Mouse (Mus musculus) urinary bladder, postnatal 14 days (tissue): ENCODE measurements at regions not wholly inside any gene's neighbourhood (a gene's known extent, or its start where the extent isn't known, plus 50 kb on each side); places are given as distances from the start of the nearest gene placed in this dataset.
A peak's percentile ranks its signal among the peaks of the same experiment; 100 is the strongest.

Experiments
- DNase-seq: peaks from one replicate; pipeline ENCODE4 v3.0.0; 2021; ENCODE audit warnings: low spot score

DNA sequence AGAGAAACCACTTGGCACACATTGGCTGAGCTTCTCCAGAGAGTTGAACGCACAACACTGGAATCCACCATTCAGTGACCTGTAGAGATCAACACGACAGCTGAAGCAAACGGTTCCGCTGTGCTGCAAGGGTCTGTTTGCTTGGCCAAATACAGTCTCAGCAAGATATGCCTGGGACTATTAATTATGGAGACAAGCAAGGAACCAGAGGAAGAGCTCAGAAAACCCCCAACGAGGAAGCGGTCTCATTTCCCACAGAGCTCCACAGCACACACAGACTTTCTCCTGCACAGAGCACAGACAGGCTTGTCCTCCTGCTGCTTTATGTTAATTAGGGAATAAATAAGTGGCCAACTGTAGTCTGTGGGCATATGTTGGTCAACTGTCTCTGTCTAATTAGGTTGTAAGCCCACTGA, 223.4 kb upstream of the Tacr3 start:
- DNase-seq, result no peak

- DNase-seq, result no peak
Observed at GRCm38 (mm10) chr3:134610244-134610643, 218.6 kb upstream of the Tacr3 start.

DNA sequence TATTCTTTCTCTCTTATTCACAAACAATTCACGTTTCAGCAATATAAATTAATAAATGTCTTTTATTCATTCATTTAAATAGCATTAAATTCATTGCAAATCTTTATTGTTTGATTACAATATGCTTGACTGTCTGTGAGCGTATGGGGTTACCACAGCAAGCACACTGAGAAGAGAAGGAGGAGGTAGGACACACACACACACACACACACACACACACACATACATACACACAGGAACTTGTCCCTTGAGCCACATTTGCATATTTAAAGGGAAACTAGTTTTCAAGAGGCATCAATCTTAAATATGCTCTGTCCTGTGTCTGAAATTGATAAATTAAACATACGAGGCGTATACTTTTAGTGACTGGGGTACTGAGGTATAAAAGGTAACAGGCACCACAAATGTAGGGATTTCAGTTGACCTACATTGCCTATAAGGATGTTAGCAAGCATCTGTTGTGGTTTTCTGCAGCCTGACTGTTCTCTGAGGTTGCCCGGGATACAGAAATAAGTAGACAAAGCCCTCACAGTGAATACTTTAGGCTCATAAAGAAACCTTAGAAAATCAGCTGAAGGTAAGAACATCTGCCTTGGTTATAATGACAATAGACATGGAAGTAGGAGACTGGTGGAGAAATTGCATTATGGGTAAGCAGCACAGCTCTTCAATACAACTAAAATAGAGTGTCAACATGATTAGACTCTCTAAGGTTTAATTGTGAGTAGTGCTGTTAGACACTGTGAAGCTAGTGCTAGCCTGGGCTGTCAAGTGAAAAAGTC, 217.1 kb upstream of the Tacr3 start:
- no peak for DNase-seq

DNA sequence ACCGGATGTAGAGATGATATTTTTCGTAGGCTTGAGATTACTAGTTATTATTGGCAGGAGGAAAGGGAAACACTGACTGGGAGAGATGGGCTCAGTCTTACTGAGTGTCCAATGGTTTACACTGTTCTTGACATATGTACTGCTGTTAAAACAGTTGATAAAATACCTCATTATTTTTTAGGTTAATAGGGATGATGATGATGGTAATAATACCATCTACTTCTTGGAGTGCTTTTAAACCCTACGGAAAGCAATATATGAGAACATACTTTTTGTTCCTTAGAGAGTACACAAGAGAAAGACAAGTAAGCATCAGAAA, 216.6 kb upstream of the Tacr3 start:
- DNase-seq, result no peak

GRCm38 (mm10) chr3:134629166-134630134, 199.4 kb upstream of the Tacr3 start:
- DNase-seq, result peak; percentile 9

- DNase-seq, result no peak
Observed at GRCm38 (mm10) chr3:134630135-134630516, 198.7 kb upstream of the Tacr3 start.

DNA sequence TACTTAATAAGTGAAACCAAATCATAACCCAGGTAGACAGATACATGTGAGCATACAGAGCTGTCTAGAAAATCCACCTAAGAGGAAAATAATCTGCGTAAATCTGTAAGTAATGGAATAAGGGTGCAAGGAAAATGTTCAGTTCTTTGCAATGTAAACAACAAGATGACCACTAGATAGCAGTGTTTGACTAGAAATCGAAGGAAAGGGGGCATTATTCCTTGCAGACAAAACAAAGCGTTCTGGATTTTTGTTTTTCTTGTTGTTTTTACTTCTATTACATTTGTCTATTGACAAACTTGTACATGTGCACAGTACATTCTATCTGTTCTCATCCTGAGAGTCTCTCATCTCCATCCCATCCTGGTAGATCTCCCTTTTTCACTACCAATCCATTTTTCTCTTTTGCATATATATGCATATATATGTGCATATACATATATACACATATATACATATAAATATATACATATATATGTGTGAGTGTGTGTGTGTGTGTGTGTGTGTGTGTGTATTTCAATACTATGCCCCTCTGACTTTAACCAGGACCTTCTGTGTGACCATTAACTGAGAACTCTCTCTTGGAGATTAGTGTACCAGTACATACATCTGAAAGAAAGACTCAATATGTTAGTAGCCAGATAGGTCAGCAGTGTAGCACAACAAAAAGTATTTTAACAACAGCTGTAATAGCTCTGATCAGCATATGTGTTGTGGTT, 179.9 kb upstream of the Tacr3 start:
- DNase-seq, result no peak

DNA sequence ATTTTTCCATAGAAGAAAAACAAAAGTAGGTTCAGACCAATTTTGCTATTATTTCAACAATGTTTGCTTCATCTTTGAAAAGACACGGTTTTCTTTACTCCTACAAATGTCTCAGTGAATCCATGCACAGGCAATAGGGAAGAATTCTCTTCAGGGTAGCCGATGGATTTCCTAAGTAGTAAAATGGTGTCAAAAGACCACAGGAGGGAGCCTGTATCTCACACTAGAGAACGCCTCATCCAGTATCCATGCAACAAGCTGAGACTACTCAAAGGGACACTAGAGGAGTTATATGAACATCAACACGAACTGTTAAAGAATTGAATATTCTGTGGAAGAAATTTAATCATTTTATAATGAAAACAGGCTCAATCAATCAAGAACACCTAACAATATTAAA, 174.8 kb upstream of the Tacr3 start:
- DNase-seq, result no peak

- DNase-seq, result no peak
Observed at GRCm38 (mm10) chr3:134694893-134695292, 133.9 kb upstream of the Tacr3 start.

DNA sequence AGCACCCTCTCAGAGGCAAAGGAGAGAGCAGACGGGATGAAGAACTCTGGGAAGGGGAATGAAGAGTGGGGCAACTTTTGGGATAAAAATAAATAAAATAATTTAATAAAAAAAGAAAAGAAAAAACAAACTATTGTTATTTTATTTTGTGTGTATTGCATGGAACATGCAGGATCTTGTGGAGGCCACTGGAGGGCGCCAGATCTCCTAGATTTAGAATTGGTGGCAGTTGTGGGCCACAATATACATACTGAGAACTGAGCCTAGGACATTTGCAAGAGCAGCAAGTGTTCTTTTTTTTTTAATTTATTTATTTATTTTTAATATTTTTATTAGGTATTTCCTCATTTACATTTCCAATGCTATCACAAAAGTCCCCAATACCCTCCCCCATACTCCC, 110.2 kb upstream of the Tacr3 start:
- DNase-seq, result no peak

GRCm38 (mm10) chr3:134735684-134736083, 93.1 kb upstream of the Tacr3 start:
- DNase-seq, result no peak

GRCm38 (mm10) chr3:134761108-134761507, 67.7 kb upstream of the Tacr3 start:
- DNase-seq, result no peak

DNA sequence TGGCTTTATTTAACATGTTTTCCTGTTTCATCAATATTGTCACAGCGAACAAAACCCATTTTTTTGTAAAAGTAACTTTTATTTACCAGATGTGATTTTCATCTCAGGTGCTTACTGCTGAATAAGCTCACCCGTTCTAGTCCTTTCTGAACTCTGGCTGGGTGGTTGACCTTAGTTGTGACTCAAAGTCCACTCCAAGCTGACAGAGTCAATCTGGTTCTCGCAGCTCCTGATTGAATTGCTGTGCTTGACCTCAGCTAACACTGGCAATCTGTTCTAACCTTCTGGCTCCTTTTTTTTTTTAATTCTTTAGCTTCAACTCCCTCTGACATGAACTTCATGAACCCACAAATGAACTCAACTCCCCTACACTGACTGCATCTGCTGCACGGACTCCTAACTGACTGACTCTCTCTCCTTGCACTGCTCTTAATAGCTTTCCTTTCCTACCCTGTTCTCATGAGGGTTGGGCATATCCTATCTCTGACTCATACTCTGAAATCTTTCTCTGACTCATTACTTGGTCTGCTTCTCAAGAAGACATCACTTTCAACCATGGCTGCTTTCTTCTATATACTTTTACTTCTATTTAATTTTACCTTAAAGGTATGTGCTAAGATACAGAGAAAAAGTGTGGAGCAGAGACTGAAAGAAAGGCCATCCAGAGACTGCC, 65.4 kb upstream of the Tacr3 start:
- DNase-seq, result no peak
